Mouse (Mus musculus) lung, embryonic 16.5 days (tissue): Measurements from ENCODE around the gene Zmynd19. TPM values are rescaled to one million over a fixed set of nuclear protein-coding genes. Genes with fewer than 3 reads are reported as not detected.

ENCODE experiments used
- ATAC-seq: fragments of 200-750 bp; cut with Nextera tagmentation; 2 replicates; pipeline ENCODE4 v1.8.0; 2017; ENCODE audit warnings: low read depth, mild to moderate bottlenecking, moderate library complexity
- H3K27ac ChIP-seq: fragments of 300-500 bp; sonication (generic); 2 replicates; pipeline ENCODE4 v1.5.1; 2014; ENCODE audit warnings: mild to moderate bottlenecking, control low read depth, low read length
- H3K27me3 ChIP-seq: fragments of 300-500 bp; sonication (generic); 2 replicates; pipeline ENCODE4 v1.6.1; 2014; ENCODE audit warnings: low read depth, low read length, mixed read lengths; ENCODE audit not compliant: control insufficient read depth, insufficient read depth
- H3K36me3 ChIP-seq: fragments of 300-500 bp; sonication (generic); 2 replicates; pipeline ENCODE4 v1.6.1; 2014; ENCODE audit warnings: low read length; ENCODE audit not compliant: control insufficient read depth, insufficient read depth
- H3K4me1 ChIP-seq: fragments of 300-500 bp; sonication (generic); replicated peaks from 2 replicates; pipeline ENCODE4 v1.6.1; 2014; ENCODE audit warnings: low read length, mixed read lengths; ENCODE audit not compliant: control insufficient read depth, insufficient read depth
- H3K4me2 ChIP-seq: fragments of 300-500 bp; sonication (generic); 2 replicates; pipeline ENCODE4 v1.6.1; 2014; ENCODE audit warnings: low read depth, low read length, control low read depth
- H3K4me3 ChIP-seq: fragments of 300-500 bp; sonication (generic); 2 replicates; pipeline ENCODE4 v1.5.1; 2014; ENCODE audit warnings: mild to moderate bottlenecking, low read length, control low read depth
- H3K9ac ChIP-seq: fragments of 300-500 bp; sonication (generic); 2 replicates; pipeline ENCODE4 v1.6.1; 2014; ENCODE audit warnings: low read length, control low read depth
- H3K9me3 ChIP-seq: fragments of 300-500 bp; sonication (generic); 2 replicates; pipeline ENCODE4 v1.6.1; 2016; ENCODE audit warnings: low read length; ENCODE audit not compliant: control insufficient read depth
- WGBS: fragments of 180-500 bp; shearing (Covaris S2); extraction: QIAGEN DNeasy Blood & Tissue Kit; methylation state at CpG from one replicate; pipeline ENCODE4 v1.1.7; 2014; 5-methylcytosine and 5-hydroxymethylcytosine counted together
- microRNA-seq: library from miRNA; unstranded; fragments of <30 nt; microRNA quantifications from one replicate; pipeline ENCODE4, GENCODE M21; 2016
- polyA plus RNA-seq: library from polyadenylated mRNA; unstranded; fragments of >200 nt; fragmentation: Nextera tagmentation; extraction: Ambion mirVana; gene quantifications from 2 replicates; pipeline ENCODE4 v1.2.1, GENCODE M21; 2015

Zmynd19 gene
- polyA plus RNA-seq, 1 experiment from 2014 or later = 4.2 TPM

DNA sequence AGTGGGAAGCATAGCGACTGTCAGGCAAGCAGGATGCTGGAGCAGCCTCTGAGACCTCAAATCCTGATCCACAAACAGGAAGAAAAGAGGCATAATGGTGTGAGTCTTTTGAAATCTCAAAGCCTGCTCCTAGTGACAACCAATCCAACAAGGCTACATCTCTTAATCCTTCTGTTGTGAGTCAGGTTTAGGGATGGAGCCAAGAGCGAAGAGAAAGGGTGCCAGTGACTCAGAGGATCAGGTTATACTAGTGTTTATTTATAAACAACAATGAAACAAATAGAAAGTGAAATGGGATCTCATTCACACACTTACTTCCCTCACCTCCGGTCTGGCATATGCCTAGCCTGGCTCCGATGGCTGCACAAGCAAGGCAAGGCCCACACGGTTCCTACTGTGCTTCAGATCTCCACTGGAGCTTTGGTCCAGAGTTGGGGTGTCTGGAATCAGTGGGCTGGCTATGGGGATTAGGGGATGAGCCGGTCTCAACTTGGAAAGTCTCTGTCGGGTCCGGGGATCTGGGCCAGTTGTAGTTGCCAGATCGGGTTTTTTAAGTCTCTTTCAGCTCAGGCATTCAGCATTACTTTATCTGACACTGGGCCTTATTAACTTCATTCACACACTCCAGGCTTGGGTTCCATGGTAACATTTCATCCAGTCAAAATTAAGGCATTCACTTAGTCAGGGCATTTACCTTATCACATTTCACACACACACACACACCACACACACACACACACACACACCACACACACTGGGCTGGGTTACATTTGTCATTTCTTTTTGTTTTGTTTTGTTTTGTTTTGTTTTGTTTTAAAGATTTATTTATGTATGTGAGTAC lies 54.6 kb downstream of the Zmynd19 start:
- Histone ChIP-seq H3K27me3 (no peaks in the 10 kb centered on the region), H3K27ac (no peak overlapping the region), H3K9ac (no peak overlapping the region), H3K4me1 (no peaks in the 10 kb centered on the region), H3K4me3 (no peak overlapping the region), H3K4me2 (no peak overlapping the region), H3K36me3 (no peaks in the 10 kb centered on the region), H3K9me3 (no peaks in the 10 kb centered on the region)
- ATAC-seq = no peak
- WGBS = 79% methylated on average over 9 of the region's 9 CpGs

DNA sequence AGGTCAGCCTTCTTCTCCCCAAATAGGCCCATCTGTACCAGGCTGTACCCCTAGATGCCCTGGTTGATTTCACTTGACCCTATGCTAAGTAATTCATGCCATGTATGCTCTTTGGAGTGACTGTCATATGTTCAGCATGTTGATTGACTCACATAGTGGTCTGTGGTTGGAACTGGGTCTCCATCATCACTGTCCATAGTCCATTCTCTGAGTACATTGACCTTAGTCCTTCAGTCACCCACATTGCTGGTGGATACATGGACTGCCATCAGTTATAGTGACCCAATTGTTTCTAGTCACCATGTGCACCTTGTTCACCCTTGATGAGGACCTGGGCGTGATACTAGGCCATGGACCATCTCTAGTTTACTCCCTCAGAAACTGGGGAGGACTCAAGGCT lies 57.2 kb downstream of the Zmynd19 start:
- ATAC-seq = no peak
- Histone ChIP-seq H3K27me3 (no peaks in the 10 kb centered on the region), H3K9me3 (no peaks in the 10 kb centered on the region), H3K36me3 (no peaks in the 10 kb centered on the region), H3K4me3 (no peak overlapping the region), H3K27ac (no peak overlapping the region), H3K9ac (no peak overlapping the region), H3K4me2 (no peak overlapping the region), H3K4me1 (no peaks in the 10 kb centered on the region)
- 88% methylated on average over 1 of the region's 1 CpGs for WGBS

DNA sequence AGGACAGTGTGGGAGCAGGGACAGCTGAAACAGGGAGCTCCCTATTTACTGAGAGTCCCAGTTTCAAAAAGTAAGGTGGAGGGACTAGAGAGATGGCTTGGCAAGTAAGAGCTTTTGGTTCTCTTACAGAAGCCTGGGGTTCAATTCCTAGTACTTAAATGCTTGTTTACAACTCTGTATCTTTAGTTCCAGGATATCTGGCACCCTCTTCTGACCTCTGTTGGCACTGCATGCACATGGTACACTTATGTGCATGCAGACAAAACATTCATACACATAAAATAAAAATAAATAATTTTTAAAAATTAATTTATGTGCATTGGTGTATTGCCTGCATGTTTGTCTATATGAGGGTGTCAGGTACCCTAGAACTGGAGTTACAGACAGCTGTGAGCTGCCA lies 58.7 kb downstream of the Zmynd19 start:
- Histone ChIP-seq H3K27me3 (no peaks in the 10 kb centered on the region), H3K9me3 (no peaks in the 10 kb centered on the region), H3K4me1 (no peaks in the 10 kb centered on the region), H3K4me3 (no peak overlapping the region), H3K9ac (no peak overlapping the region), H3K27ac (no peak overlapping the region), H3K4me2 (no peak overlapping the region), H3K36me3 (no peaks in the 10 kb centered on the region)
- ATAC-seq = no peak

Small RNA genes within 50 kb of the gene (microRNA-seq; reads per million reads assigned to microRNA genes)
- gene Gm22875 = not detected

Other genes starting within 250 kb of the Zmynd19 start
- 0.11 and 0.31 TPM in 2 replicates for gene Cacna1b, start 186.6 kb upstream of the Zmynd19 start, polyA plus RNA-seq
- gene Ehmt1, start 30.2 kb upstream of the Zmynd19 start, polyA plus RNA-seq = 73.6 and 77.3 TPM in 2 replicates
- gene Arrdc1, start 14.5 kb upstream of the Zmynd19 start, polyA plus RNA-seq = 141 and 156 TPM in 2 replicates
- 22.3 TPM in 2 replicates for gene Dph7, start 12.6 kb downstream of the Zmynd19 start, polyA plus RNA-seq
- 97.7 and 102 TPM in 2 replicates for gene Mrpl41, start 25.3 kb downstream of the Zmynd19 start, polyA plus RNA-seq
- 6.6 and 7.7 TPM in 2 replicates for gene Pnpla7, start 26.2 kb downstream of the Zmynd19 start, polyA plus RNA-seq
- gene Nsmf, start 104.6 kb downstream of the Zmynd19 start, polyA plus RNA-seq = 71.7 and 72.3 TPM in 2 replicates
- 0.64 and 0.74 TPM in 2 replicates for gene Entpd8, start 130.5 kb downstream of the Zmynd19 start, polyA plus RNA-seq
- 1.7 and 2.6 TPM in 2 replicates for gene Noxa1, start 145.4 kb downstream of the Zmynd19 start, polyA plus RNA-seq
- 9.8 and 10.0 TPM in 2 replicates for gene Nrarp, start 231.0 kb downstream of the Zmynd19 start, polyA plus RNA-seq
- 10.0 and 12.5 TPM in 2 replicates for gene Tor4a, start 247.1 kb downstream of the Zmynd19 start, polyA plus RNA-seq